9 mouse cellular contexts compared by ENCODE assay signal in genomic region chr17:56462835-56463455, GRCm38 (mm10). TPM values are rescaled to one million over a fixed set of nuclear protein-coding genes. Genes with fewer than 3 reads are reported as not detected.
DNase-seq lines count a peak whose midpoint lies in the region; ATAC-seq and TF ChIP-seq lines count a peak whose summit lies in the region.
"Had no signal": no experiment of that assay in that cellular context is flagged by ENCODE, and none has a peak within 500 bp of the region (broad histone marks: within the 10 kb centered on the region; RNA-seq: fewer than 3 reads in every experiment).

No protein-coding gene starts in this region.

- intact Hi-C loops in left cerebral cortex, postnatal 36 days (cut with DNase I): loop anchor here (5.0 kb wide), 1 partner anchor 36 kb away; no protein-coding TSS in a partner anchor

- no peak for ATAC-seq in megakaryocyte, adult 5-6 weeks (ENCODE audit: poor library complexity, severe bottlenecking)

- H3K27me3 ChIP-seq in megakaryocyte, embryonic 14.5 days (replicated peaks): peaks cover 60% of the 10 kb centered on the region
- no peaks in the 10 kb centered on the region for H3K27me3 ChIP-seq in limb, embryonic 10.5 days (ENCODE audit: low read depth, poor library complexity, severe bottlenecking)
- H3K27me3 ChIP-seq in small intestine, adult 2 months (ENCODE audit: control insufficient read depth, insufficient read depth, low read length): no peaks in the 10 kb centered on the region

- H3K4me3 ChIP-seq in megakaryocyte, embryonic 14.5 days (replicated peaks): peak overlapping the region; percentile 97
- H3K4me3 ChIP-seq in limb, embryonic 10.5 days: peak overlapping the region; percentile 74
- peak overlapping the region; percentile 83 for H3K4me3 ChIP-seq in small intestine, adult 2 months (ENCODE audit: low read depth, low read length)

- H3K4me1 ChIP-seq in megakaryocyte, embryonic 14.5 days: peaks cover 61% of the 10 kb centered on the region
- peaks cover 70% of the 10 kb centered on the region for H3K4me1 ChIP-seq in limb, embryonic 10.5 days
- peaks cover 22% of the 10 kb centered on the region for H3K4me1 ChIP-seq in small intestine, adult 2 months (ENCODE audit: control insufficient read depth, insufficient read depth, insufficient read length, low read length)

- 1% methylated on average over 17 of the region's 17 CpGs for WGBS in limb, embryonic 10.5 days
- 13% methylated on average over 17 of the region's 17 CpGs for WGBS in small intestine, adult 2 months

- H3K27ac ChIP-seq in limb, embryonic 10.5 days: peak overlapping the region; percentile 94
- H3K27ac ChIP-seq in small intestine, adult 2 months (ENCODE audit: insufficient read depth, low read depth, low read length): peak overlapping the region; percentile 7; the same call in 1 of the 2 replicates

- peak; percentile 47 to 53 for DNase-seq in cerebellum, postnatal 10 days
- DNase-seq in cerebellum, postnatal 14 days: no peak
- no peak for DNase-seq in limb, embryonic 10.5 days (ENCODE audit: low spot score)
- DNase-seq in thymus, postnatal 25 days: no peak
- no peak for DNase-seq in left cerebral cortex, postnatal 36 days (ENCODE audit: low spot score in 2 of 2)

- no peaks in the 10 kb centered on the region for H3K36me3 ChIP-seq in megakaryocyte, embryonic 14.5 days (replicated peaks; ENCODE audit: low read length)
- peaks cover 22% of the 10 kb centered on the region for H3K36me3 ChIP-seq in limb, embryonic 10.5 days
- no peaks in the 10 kb centered on the region for H3K36me3 ChIP-seq in small intestine, adult 2 months (ENCODE audit: control insufficient read depth, insufficient read depth, low read length)

- H3K9me3 ChIP-seq in megakaryocyte, embryonic 14.5 days: no peaks in the 10 kb centered on the region; the same call in 1 of the 2 replicates
- H3K9me3 ChIP-seq in limb, embryonic 10.5 days (replicated peaks): no peaks in the 10 kb centered on the region

- TF ChIP-seq CTCF in small intestine, adult 2 months (IDR thresholded peaks at IDR 0.05; ENCODE audit: extremely low read depth, insufficient read length, insufficient replicate concordance, low read depth, low read length): no peak

- no peak for TF ChIP-seq POLR2A in small intestine, adult 2 months (IDR thresholded peaks at IDR 0.05; ENCODE audit: low read depth, low read length)

RNA-seq across cellular contexts. Expression of gene Ptprs, which starts 13.3 kb away (rescaled TPM):
- 24.6 and 26.9 TPM in 2 replicates for polyA plus RNA-seq in megakaryocyte, embryonic 14.5 days (2012; ENCODE audit: insufficient read depth, low replicate concordance)
- 18.1 and 18.6 TPM in 2 replicates for total RNA-seq in megakaryocyte, adult 5-6 weeks (2015)
- 17.3 and 52.6 TPM in 2 replicates for total RNA-seq in megakaryocyte, adult 5-6 weeks (2017)
- polyA plus RNA-seq in limb, embryonic 10.5 days (2016; fragmentation: Nextera tagmentation; extraction: Ambion mirVana): 69.5 and 83.2 TPM in 2 replicates
- 42.5 and 54.1 TPM in 2 replicates for polyA plus RNA-seq in small intestine, adult 2 months (2012; rRNA removed)
- total RNA-seq in left cerebral cortex, postnatal 36 days (2021): 100 to 1,000 TPM; 576 to 675 TPM

RNA-seq across cellular contexts. Expression of gene Znrf4, which starts 49.3 kb away (rescaled TPM):
- 0.22 TPM in 1 of 2 replicates, not detected in the other for polyA plus RNA-seq in megakaryocyte, embryonic 14.5 days (2012; ENCODE audit: insufficient read depth, low replicate concordance)
- not detected in 2 replicates for total RNA-seq in megakaryocyte, adult 5-6 weeks (2015)
- not detected in 2 replicates for total RNA-seq in megakaryocyte, adult 5-6 weeks (2017)
- polyA plus RNA-seq in limb, embryonic 10.5 days (2016; fragmentation: Nextera tagmentation; extraction: Ambion mirVana): not detected in 2 replicates
- not detected in 2 replicates for polyA plus RNA-seq in small intestine, adult 2 months (2012; rRNA removed)
- total RNA-seq in left cerebral cortex, postnatal 36 days (2021): not detected
- polyA plus RNA-seq: thymus, postnatal 0 days had no signal

Comparison
In these comparisons a context has a peak if more than half of its experiments do, and no peak if none do; other contexts are left out.
1. DNase-seq: peak in cerebellum, postnatal 10 days (2 of 2); none in cerebellum, postnatal 14 days (0 of 2), limb, embryonic 10.5 days (single experiment), thymus, postnatal 25 days (single experiment) and left cerebral cortex, postnatal 36 days (0 of 2).
2. Peak in every context shown above with its lines, with median percentiles within 50 percentile points of each other: H3K4me3 ChIP-seq.